Mouse (Mus musculus): ENCODE results near the gene Rab3gap1. TPM values are rescaled to one million over a fixed set of nuclear protein-coding genes. Genes with fewer than 3 reads are reported as not detected.

Gene Rab3gap1
- polyA plus RNA-seq, 1 experiment from 2014 or later, result 18.2 TPM

- no peaks in the 10 kb centered on the region for H3K9me3 ChIP-seq (replicated peaks; ENCODE audit: low read length)
- no peaks in the 10 kb centered on the region for H3K27me3 ChIP-seq (ENCODE audit: insufficient read depth, low read length)
- 91% methylated on average over 4 of the region's 4 CpGs for whole genome bisulfite sequencing
- TF ChIP-seq CTCF (IDR thresholded peaks at IDR 0.05; ENCODE audit: low read depth), result no peak
- ATAC-seq (replicated peaks; ENCODE audit: low FRiP score, low read depth) (no peak), DNase-seq (ENCODE audit: low spot score) (no peak)
- no peaks in the 10 kb centered on the region for H3K4me1 ChIP-seq (replicated peaks; ENCODE audit: insufficient read depth, low read length)
- no peaks in the 10 kb centered on the region for H3K36me3 ChIP-seq (ENCODE audit: insufficient read depth, low read length)
- no peak overlapping the region for H3K4me3 ChIP-seq (replicated peaks; ENCODE audit: low read depth, low read length)
- no peak overlapping the region for H3K9ac ChIP-seq (ENCODE audit: low read depth, low read length)
- no peak overlapping the region for H3K27ac ChIP-seq
- no peak overlapping the region for H3K4me2 ChIP-seq (ENCODE audit: low read length)
Observed at GRCm38 (mm10) chr1:127974082-127974481, 105.5 kb downstream of the Rab3gap1 start.

GRCm38 (mm10) chr1:127975676-127976075 is 107.1 kb downstream of the Rab3gap1 start:
- no peaks in the 10 kb centered on the region for H3K36me3 ChIP-seq (ENCODE audit: insufficient read depth, low read length)
- DNase-seq (ENCODE audit: low spot score), result no peak
- ATAC-seq (replicated peaks; ENCODE audit: low FRiP score, low read depth), result no peak

GRCm38 (mm10) chr1:127976106-127976505 is 107.5 kb downstream of the Rab3gap1 start:
- Histone ChIP-seq H3K27me3 (ENCODE audit: insufficient read depth, low read length) (no peaks in the 10 kb centered on the region), H3K27ac (no peak overlapping the region), H3K4me3 (replicated peaks; ENCODE audit: low read depth, low read length) (no peak overlapping the region), H3K4me1 (replicated peaks; ENCODE audit: insufficient read depth, low read length) (no peaks in the 10 kb centered on the region), H3K9ac (ENCODE audit: low read depth, low read length) (no peak overlapping the region), H3K36me3 (ENCODE audit: insufficient read depth, low read length) (no peaks in the 10 kb centered on the region), H3K9me3 (replicated peaks; ENCODE audit: low read length) (no peaks in the 10 kb centered on the region), H3K4me2 (ENCODE audit: low read length) (no peak overlapping the region)
- no peak for DNase-seq (ENCODE audit: low spot score)
- no peak for TF ChIP-seq CTCF (IDR thresholded peaks at IDR 0.05; ENCODE audit: low read depth)
- 88% methylated on average over 6 of the region's 6 CpGs for WGBS
- ATAC-seq (replicated peaks; ENCODE audit: low FRiP score, low read depth), result no peak

More at GRCm38 (mm10) chr1:127975676-127976075, 107.1 kb downstream of the Rab3gap1 start:
- 76% methylated on average over 2 of the region's 2 CpGs for WGBS
- no peaks in the 10 kb centered on the region for H3K27me3 ChIP-seq (ENCODE audit: insufficient read depth, low read length)
- H3K4me1 ChIP-seq (replicated peaks; ENCODE audit: insufficient read depth, low read length), result no peaks in the 10 kb centered on the region
- no peak overlapping the region for H3K4me3 ChIP-seq (replicated peaks; ENCODE audit: low read depth, low read length)
- H3K9me3 ChIP-seq (replicated peaks; ENCODE audit: low read length), result no peaks in the 10 kb centered on the region
- H3K27ac ChIP-seq, result no peak overlapping the region
- TF ChIP-seq CTCF (IDR thresholded peaks at IDR 0.05; ENCODE audit: low read depth), result no peak
- no peak overlapping the region for H3K4me2 ChIP-seq (ENCODE audit: low read length)
- no peak overlapping the region for H3K9ac ChIP-seq (ENCODE audit: low read depth, low read length)

- Histone ChIP-seq H3K9ac (ENCODE audit: low read depth, low read length) (no peak overlapping the region), H3K27ac (no peak overlapping the region), H3K4me1 (replicated peaks; ENCODE audit: insufficient read depth, low read length) (0 out of 2 replicates have a peak, but pooled peaks cover 6% of the 10 kb centered on the region), H3K4me3 (replicated peaks; ENCODE audit: low read depth, low read length) (no peak overlapping the region), H3K4me2 (ENCODE audit: low read length) (no peak overlapping the region), H3K27me3 (ENCODE audit: insufficient read depth, low read length) (no peaks in the 10 kb centered on the region), H3K36me3 (ENCODE audit: insufficient read depth, low read length) (no peaks in the 10 kb centered on the region), H3K9me3 (replicated peaks; ENCODE audit: low read length) (no peaks in the 10 kb centered on the region)
- no peak for TF ChIP-seq CTCF (IDR thresholded peaks at IDR 0.05; ENCODE audit: low read depth)
- WGBS, result 66% methylated on average over 1 of the region's 1 CpGs
- no peak for ATAC-seq (replicated peaks; ENCODE audit: low FRiP score, low read depth)
- no peak for DNase-seq (ENCODE audit: low spot score)
Observed at GRCm38 (mm10) chr1:127978125-127978524, 109.6 kb downstream of the Rab3gap1 start.

- peak; percentile 44; the same call in 1 of the 2 replicates for ATAC-seq (replicated peaks; ENCODE audit: low FRiP score, low read depth)
- no peaks in the 10 kb centered on the region for H3K36me3 ChIP-seq (ENCODE audit: insufficient read depth, low read length)
- no peak overlapping the region for H3K9ac ChIP-seq (ENCODE audit: low read depth, low read length)
- no peak for TF ChIP-seq CTCF (IDR thresholded peaks at IDR 0.05; ENCODE audit: low read depth)
- no peak overlapping the region for H3K27ac ChIP-seq
- no peak overlapping the region for H3K4me2 ChIP-seq (ENCODE audit: low read length)
- H3K4me3 ChIP-seq (replicated peaks; ENCODE audit: low read depth, low read length), result no peak overlapping the region
- peak; percentile 56 for DNase-seq (ENCODE audit: low spot score)
- H3K4me1 ChIP-seq (replicated peaks; ENCODE audit: insufficient read depth, low read length), result 0 out of 2 replicates have a peak, but pooled peaks cover 6% of the 10 kb centered on the region
- no peaks in the 10 kb centered on the region for H3K27me3 ChIP-seq (ENCODE audit: insufficient read depth, low read length)
- WGBS, result 19% methylated on average over 2 of the region's 2 CpGs
- H3K9me3 ChIP-seq (replicated peaks; ENCODE audit: low read length), result no peaks in the 10 kb centered on the region
Observed at GRCm38 (mm10) chr1:127980911-127981559, 112.5 kb downstream of the Rab3gap1 start.

- 0 out of 2 replicates have a peak, but pooled peaks cover 6% of the 10 kb centered on the region for H3K4me1 ChIP-seq (replicated peaks; ENCODE audit: insufficient read depth, low read length)
- ATAC-seq (replicated peaks; ENCODE audit: low FRiP score, low read depth), result no peak
- DNase-seq (ENCODE audit: low spot score), result no peak
Observed at GRCm38 (mm10) chr1:127982268-127982667, 113.7 kb downstream of the Rab3gap1 start.

More at GRCm38 (mm10) chr1:127982268-127982667, 113.7 kb downstream of the Rab3gap1 start:
- Histone ChIP-seq H3K27me3 (ENCODE audit: insufficient read depth, low read length) (no peaks in the 10 kb centered on the region), H3K9ac (ENCODE audit: low read depth, low read length) (no peak overlapping the region), H3K4me3 (replicated peaks; ENCODE audit: low read depth, low read length) (no peak overlapping the region), H3K27ac (no peak overlapping the region), H3K4me2 (ENCODE audit: low read length) (no peak overlapping the region), H3K36me3 (ENCODE audit: insufficient read depth, low read length) (no peaks in the 10 kb centered on the region), H3K9me3 (replicated peaks; ENCODE audit: low read length) (no peaks in the 10 kb centered on the region)
- TF ChIP-seq CTCF (IDR thresholded peaks at IDR 0.05; ENCODE audit: low read depth), result no peak
- 65% methylated on average over 3 of the region's 3 CpGs for WGBS
